Mouse (Mus musculus): Measurements from ENCODE around the gene Fbxo46. TPM values are rescaled to one million over a fixed set of nuclear protein-coding genes. Genes with fewer than 3 reads are reported as not detected.

The Fbxo46 gene
- total RNA-seq, 2 experiments from 2014 or later = 8.0 to 8.4 TPM

DNA sequence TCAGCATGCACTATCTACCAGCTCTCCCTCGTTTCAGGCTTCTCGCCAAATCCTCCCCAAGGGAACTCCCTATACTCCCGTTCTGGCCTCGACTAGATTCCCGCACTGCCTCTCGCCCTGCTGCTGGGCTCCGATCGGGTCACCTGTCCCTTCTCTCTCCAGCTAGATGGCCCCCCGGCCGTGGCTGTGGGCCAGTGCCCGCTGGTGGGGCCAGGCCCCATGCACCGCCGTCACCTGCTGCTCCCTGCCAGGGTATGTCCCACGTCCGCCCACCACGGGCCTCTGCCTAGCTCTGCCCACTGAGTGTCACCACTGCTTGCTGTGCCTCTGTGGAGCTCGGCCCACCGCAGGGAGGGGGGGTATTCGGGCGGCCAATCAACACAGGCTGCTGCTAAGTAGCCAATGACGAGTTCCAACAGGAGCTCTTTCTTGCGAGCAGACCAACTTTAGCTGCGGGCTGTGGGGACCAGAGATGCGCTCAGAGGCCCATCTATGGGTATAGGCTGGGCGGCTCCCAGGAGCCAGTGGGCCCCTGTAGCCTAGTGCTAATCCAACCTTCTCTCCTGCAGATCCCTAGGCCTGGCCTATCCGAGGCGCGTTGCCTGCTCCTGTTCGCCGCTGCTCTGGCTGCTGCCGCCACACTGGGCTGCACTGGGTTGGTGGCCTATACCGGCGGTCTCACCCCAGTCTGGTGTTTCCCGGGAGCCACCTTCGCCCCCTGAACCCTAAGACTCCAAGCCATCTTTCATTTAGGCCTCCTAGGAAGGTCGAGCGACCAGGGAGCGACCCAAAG lies 27.1 kb upstream of the Fbxo46 start:
- peak; percentile 42 to 65 for DNase-seq (ENCODE audit: low spot score in 2 of 2)

DNA sequence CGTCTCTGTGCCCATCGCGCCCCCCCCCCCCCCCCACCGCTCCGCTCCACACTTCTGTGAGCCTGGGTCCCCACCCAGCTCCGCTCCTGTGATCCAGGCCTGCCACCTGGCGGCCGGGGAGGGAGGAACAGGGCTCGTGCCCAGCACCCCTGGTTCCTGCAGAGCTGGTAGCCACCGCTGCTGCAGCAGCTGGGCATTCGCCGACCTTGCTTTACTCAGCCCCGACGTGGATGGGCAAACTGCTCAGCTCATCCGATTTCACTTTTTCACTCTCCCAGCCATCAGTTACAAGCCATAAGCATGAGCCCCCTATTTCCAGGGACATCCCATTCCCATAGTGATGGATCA lies 26.5 kb upstream of the Fbxo46 start:
- DNase-seq (ENCODE audit: low spot score in 2 of 2) = peak; percentile 86 to 88

DNA sequence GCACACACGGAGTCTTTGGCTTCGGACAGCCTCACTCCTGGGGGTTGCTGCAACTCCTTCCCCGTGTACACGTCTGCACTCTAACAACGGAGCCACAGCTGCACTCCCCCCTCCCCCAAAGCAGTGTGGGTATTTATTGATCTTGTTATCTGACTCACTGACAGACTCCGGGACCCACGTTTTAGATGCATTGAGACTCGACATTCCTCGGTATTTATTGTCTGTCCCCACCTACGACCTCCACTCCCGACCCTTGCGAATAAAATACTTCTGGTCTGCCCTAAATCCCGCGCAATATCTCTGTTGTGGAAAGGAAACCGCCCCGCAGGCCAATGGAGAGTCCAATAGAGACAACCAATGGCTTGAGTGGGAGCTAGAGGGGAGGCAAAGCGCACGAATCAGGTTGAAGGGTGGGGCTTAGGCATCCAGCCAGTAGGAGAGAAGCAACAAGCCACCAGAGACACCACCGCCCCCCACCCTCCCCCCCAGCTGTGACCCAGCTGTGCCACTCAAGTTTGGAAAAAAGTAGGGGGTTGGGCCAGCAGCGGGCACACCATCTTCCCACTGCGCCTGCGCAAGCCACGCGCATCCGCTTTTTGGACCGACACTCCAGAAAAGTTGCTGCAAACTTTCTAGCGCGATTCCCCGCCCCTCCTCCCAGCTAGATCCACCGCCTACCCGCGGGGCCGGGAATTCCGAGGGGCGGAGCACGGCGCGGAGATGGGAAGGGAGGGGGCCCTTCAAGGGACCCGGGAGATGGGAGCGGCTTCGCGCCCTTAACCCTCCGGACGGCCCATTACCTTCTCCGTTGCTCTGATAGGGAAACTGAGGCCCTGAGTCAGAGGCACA lies 25.9 kb upstream of the Fbxo46 start:
- DNase-seq (ENCODE audit: low spot score in 2 of 2) = peak; percentile 93 to 97

DNA sequence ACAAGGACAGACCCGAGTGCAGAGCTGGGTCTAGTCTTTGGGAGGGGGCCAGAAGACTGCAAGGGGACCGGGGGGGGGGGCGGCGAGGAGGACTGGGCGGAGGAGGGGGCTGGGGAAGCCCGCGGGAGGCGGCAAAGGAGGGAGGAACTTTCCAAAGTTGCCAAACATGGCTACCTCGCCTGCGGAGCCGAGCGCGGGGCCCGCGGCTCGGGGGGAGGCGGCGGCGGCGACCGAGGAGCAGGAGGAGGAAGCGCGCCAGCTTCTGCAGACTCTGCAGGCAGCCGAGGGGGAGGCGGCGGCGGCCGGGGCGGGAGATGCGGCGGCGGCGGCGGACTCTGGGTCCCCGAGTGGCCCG lies 25.2 kb upstream of the Fbxo46 start, which contains the start of gene Six5:
TSS of gene Six5 (plus strand) at position 124 of the 355 bp plus-strand sequence.
- peak; percentile 59 to 74 for DNase-seq (ENCODE audit: low spot score in 2 of 2)

DNA sequence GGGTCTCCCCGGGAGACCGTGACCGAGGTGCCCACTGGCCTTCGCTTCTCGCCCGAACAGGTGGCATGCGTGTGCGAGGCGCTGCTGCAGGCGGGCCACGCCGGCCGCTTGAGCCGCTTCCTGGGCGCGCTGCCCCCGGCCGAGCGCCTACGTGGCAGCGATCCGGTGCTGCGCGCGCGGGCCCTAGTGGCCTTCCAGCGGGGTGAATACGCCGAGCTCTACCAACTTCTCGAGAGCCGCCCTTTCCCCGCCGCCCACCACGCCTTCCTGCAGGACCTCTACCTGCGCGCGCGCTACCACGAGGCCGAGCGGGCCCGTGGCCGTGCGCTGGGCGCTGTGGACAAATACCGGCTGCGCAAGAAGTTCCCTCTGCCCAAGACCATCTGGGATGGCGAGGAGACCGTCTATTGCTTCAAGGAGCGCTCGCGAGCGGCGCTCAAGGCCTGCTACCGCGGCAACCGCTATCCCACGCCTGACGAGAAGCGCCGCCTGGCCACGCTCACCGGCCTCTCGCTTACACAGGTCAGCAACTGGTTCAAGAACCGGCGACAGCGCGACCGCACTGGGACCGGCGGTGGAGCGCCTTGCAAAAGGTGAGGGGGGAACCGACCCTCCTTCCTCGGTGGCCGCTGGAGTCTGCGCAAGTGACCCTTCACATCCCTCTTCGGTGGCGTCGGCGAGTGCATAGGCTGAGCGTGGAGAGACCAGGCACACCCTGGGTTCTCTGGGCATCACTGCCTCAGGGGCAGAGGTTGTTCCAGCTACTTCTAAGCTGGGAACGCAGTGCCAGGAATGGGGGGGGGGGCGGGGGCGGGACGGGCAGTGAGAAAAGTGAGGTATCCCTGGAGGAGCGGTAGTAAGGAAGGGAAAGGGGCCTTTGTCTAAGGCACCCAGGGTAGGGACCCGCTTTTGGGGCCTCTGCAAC lies 24.6 kb upstream of the Fbxo46 start:
- peak; percentile 43 to 70 for DNase-seq (ENCODE audit: low spot score in 2 of 2)

DNA sequence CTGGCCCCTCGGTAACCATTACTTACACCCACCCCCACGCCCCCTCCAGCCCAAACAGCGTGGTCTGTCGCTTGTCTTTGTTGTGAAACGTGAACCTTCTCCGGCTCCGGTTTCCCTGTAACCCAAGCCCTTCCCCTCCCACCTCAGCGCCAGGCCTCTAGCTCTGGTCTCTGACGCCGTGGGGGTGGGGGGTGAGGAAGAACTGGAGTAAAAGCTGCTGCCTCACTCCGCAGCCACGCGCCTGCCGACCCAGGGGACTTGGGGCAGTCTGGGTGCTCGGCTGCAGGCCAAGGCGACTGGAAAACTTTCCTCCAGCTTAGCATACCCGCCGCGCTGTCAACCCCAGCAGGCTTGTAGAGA lies 23.9 kb upstream of the Fbxo46 start:
- DNase-seq (ENCODE audit: low spot score in 2 of 2) = peak; percentile 52 to 76

DNA sequence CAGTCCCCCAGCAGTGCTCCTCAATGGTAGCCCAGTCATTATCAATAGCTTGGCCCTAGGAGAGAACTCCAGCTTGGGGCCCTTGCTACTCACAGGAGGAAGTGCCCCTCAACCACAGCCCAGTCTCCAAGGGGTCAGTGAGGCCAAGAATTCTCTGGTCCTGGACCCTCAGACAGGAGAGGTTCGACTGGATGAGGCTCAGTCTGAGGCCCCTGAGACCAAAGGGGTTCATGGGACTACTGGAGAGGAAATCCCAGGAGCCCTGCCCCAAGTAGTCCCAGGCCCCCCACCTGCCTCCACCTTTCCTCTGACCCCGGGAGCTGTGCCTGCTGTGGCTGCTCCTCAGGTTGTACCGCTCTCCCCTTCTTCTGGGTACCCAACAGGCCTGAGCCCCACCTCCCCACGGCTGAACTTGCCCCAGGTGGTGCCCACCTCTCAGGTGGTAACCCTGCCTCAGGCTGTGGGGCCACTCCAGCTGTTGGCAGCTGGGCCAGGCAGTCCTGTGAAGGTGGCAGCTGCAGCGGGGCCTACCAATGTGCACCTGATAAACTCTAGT lies 23.2 kb upstream of the Fbxo46 start:
- DNase-seq (ENCODE audit: low spot score in 2 of 2) = no peak

DNA sequence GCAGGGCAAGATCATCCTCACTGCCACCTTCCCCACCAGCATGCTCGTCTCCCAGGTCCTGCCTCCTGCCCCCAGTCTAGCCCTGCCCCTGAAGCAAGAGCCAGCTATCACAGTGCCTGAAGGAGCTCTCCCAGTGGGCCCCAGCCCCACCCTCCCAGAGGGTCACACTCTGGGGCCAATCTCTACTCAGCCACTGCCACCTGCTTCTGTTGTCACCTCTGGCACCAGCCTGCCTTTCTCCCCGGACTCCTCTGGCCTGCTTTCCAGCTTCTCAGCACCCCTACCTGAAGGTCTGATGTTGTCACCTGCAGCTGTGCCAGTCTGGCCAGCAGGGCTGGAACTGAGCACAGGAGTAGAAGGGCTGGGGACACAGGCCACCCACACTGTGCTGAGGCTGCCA lies 22.4 kb upstream of the Fbxo46 start:
- no peak for DNase-seq (ENCODE audit: low spot score in 2 of 2)

DNA sequence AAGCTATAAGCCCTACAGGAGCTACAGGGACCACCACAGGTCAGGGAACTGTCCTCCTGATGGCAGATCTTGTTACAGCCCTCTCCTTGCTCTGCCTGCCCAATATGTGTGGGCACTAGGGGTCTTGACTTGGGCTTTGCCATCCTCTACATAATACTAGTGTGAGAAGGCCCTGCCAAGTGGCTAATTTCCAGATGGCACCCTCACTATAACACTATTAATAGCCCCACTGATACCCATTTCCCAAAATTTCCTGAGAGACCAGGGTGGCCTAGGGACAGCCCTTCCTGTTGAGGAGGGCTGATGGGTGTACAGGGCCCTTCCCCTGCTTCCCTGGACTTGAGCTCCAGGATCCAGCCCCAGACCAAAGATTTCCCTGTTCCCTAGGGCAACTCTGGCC lies 21.8 kb upstream of the Fbxo46 start:
- DNase-seq (ENCODE audit: low spot score in 2 of 2) = no peak

DNA sequence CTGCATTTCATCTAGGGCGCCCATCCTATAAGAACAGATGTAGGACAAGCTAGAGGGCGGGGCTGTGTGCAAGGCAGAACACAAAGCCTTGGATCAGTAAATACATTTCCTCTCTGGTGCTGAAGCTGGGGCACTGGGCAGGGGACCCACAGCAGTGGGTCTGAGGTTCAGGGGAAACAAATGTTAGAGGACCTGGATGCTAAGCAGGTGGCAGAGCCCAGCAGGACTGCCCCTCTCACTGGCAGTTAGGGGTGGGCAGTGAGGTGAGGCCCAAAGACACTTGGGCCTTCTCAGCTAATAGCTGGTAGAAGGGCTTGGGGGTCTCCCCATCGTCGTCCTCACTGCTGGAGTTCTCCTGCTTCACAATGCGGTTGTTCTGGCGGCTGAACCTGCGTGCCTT lies 20.8 kb upstream of the Fbxo46 start:
- no peak for DNase-seq (ENCODE audit: low spot score in 2 of 2)

DNA sequence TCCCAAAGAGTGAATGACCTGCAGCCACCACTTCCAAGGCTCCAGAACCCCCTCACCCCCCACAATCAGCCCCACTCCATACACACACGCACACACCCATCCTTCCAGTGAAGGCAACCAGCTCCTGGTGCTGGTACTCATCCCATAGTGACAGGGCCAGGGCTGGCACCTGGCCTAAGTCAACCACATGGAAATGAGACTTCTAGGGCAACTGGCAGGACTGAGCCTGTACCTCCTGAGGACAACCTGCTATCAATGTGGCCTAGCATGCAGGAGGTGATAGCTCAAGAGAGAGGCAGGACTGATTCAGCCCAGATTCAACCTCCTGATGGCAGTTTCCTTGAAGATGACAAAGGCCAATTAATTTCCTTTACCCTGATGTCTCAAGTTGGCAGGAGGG lies 19.4 kb upstream of the Fbxo46 start:
- DNase-seq (ENCODE audit: low spot score in 2 of 2) = no peak

DNA sequence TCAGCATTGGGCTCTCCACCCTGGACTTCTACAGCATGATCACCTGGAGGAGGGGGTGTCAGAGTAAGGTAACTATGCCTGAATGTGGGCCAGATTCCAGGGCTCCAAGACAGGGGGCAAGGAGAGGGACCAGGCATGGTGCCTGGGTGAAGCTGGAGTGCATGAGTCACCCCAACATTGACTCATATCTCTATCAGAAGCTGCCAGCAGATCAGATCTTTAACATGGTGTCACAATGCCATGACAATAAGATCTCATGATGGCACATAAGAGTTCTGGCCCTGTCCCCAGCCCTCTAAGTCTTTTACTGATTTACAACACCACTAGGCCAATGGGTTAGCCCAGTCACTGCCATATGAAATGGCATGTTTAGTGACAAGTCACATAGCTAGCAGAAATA lies 15.9 kb upstream of the Fbxo46 start:
- DNase-seq (ENCODE audit: low spot score in 2 of 2) = no peak

DNA sequence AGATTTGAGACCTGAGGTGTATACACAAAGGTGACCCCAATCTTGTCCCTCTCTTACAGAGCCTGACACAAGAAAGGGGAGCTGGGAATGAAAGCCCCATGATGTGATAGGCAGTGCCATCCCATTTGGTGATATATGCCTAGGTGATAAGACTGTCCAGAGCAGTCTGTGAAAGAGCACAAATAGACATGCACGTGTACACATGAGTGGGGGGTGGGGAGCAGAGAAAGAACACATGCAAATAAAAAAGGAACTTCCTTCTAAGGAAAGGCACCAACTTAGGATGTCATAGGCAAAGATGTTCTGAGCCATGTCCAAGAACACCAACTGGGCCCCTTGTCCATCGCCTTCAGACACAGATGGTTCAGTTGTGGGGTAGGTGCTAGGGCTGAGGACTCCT lies 15.2 kb upstream of the Fbxo46 start:
- no peak for DNase-seq (ENCODE audit: low spot score in 2 of 2)

DNA sequence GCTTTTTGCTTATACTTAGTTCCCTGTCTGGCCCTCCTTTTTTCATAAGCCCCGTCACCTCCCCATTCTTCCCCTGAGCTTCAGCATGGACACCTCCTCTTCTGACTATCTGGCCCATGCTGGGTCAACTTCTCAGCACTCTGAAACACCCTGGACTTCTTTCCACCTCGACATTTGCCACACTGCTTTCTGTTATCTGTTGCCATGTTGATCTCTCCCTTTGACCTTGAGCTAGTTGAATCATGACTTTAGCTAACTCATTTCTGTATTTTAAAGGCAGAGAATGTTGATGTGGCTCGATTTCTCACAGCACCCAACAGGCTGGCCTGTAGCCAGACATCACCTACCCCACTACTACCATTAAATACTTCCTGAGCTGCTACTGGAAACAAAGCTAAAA lies 12.2 kb upstream of the Fbxo46 start:
- no peak for DNase-seq (ENCODE audit: low spot score in 2 of 2)

DNA sequence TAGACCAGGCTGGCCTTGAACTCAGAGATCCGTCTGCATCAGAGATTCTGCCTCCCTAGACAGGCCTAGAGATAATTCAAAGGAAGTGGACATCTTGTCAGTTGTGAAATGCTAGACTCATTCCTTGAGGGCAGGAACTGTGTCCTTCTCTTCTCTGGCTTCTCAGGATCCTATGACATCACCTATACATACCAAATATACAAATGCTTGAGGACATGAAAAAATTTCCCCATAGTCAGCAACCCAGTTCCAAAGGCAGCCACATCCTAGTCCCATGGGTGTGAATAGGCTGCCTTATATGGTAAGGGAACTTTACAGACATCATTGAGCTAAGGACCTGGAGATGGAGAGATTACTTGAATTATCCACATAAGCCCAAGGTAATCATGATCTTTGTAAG lies 10.1 kb upstream of the Fbxo46 start:
- no peak for DNase-seq (ENCODE audit: low spot score in 2 of 2)

DNA sequence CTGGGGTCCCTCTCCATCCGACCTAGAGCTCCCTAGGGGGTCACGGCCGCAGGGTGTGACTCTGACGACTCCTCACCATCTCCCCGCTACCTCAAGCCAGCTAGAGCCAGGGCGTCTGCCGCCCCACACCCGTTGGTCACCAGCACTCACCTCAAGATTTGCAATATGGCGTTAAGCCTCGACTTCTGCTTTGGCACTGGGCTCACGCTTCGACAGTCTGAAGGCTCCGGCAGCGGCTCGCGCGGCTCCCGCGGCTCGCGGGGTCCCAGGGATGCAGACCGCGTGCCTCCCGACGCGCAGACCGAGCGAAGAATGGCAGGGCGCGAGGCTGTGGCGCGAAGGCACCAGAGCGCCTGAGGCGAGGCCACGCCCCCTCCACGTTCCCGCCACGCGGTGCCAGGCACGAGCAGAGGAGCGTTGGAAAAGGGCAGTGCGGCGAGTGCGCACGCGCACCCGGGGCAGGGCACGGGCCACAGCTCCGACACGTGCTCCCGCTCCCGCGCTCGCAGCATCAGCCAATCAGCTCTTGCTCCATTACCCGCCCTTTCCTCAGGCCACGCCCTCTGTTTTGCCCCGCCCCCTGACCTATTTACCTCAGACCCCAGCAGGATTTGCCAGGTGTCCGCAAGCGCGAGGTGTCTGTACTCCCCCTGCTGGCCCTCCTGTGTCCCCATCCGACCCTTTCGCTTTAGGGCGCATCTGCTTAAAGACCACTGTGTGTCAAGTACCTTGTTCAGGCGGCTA lies 1.5 kb upstream of the Fbxo46 start, which contains the start of gene Gm4969:
TSS of gene Gm4969 (minus strand) at position 341 of the 744 bp plus-strand sequence.
- peak in 1 of 2 experiments; percentile 59 for DNase-seq (ENCODE audit: low spot score in 2 of 2)

DNA sequence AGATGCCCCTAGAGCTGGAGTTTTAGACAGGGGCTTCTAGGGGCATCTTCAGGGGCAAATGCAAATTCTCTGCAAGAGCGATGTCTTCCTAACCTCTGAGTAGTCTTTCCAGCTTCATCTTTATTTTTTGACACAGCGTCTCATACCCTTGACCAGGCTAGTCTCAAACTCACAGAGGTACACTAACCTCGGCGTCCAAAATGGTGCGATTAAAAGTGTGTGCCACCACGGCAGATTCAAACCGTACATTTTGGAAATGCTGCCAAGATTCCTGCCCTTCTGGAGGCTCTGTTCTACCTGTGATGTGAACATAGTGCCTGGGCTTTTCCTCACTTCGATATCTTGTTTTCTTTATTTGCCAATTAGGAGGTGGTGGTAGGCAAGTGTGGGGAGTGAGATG lies 576 bp upstream of the Fbxo46 start:
- DNase-seq (ENCODE audit: low spot score in 2 of 2) = no peak

DNA sequence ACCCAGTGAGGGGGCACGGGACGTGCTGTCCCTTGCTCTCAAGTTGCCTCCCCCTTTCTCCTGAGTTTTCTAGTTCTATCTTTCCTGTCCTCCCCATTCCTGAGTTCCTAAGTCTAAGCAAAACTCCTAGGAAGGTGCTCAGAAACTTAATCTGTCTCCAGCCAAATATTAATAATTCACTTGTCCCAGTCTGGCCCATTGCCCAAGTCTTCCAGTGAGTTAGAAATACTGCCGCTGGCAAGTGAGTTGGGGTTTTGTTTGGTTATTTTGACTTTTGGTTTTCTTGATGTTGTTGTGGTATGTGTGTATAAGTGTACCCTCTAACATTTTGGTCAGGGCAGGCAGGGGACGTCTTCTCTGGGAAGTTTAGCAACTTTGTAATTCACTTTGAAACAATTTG lies 2.0 kb downstream of the Fbxo46 start:
- no peak for DNase-seq (ENCODE audit: low spot score in 2 of 2)

DNA sequence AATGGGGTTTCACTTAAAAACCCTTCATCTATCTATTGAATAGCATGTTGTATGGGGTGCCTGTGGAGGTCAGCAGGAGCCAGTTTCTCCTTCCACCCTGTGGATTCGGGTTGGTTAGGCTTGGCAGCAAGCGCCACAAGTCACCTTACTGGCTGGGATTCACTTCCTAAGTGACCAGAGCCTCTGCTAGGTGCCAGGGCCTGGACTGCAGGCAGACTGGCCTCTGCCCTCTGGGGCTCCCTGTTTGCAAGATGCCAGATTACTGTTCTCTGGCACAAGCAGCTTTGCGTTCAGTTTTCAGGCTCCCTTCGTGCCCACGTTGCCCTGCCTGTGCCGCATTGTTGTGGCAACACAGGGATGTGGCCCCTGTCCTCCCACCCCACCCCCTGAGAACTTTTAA lies 5.1 kb downstream of the Fbxo46 start:
- no peak for DNase-seq (ENCODE audit: low spot score in 2 of 2)

DNA sequence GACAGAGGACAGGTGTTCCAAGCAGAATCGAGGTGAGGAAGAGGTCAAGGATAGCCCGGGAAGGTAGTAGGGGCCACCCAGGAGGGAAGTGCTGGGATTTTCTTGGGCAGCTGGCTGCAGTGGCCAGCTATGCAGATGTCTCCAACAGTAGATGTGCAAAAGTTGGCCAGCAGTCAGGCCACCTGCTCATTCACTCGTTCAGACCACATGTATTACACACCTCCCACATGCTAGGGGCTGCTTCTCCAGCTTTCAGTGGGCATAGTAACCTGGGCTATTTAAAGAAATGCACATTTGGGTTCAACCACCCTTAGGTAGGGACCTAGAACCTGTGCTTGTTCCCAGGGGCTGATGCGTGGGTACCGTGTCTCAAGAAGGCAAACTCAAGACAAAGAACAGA lies 8.1 kb downstream of the Fbxo46 start:
- no peak for DNase-seq (ENCODE audit: low spot score in 2 of 2)
